Mouse (Mus musculus) forebrain, embryonic 14.5 days (tissue): ENCODE measurements around the gene Wdr54. TPM values are rescaled to one million over a fixed set of nuclear protein-coding genes. Genes with fewer than 3 reads are reported as not detected.

Experiments used
- ATAC-seq: fragments of 200-750 bp; cut with Nextera tagmentation; 2 replicates; pipeline ENCODE4 v1.8.0; 2017; ENCODE audit warnings: mild to moderate bottlenecking, moderate library complexity
- DNase-seq: peaks from one replicate; pipeline ENCODE4 v3.0.0-alpha.2; 2015; ENCODE audit warnings: low spot score
- H3K27ac ChIP-seq: fragments of 300-500 bp; sonication (generic); 2 replicates; pipeline ENCODE4 v1.5.1; 2014; ENCODE audit warnings: low read depth, mild to moderate bottlenecking, control low read depth, low read length, moderate library complexity
- H3K27me3 ChIP-seq: fragments of 300-500 bp; sonication (generic); replicated peaks from 2 replicates; pipeline ENCODE4 v1.6.1; 2014; ENCODE audit warnings: low read length, control low read depth, mixed read lengths; ENCODE audit not compliant: control insufficient read depth, insufficient read depth
- H3K36me3 ChIP-seq: fragments of 300-500 bp; sonication (generic); 2 replicates; pipeline ENCODE4 v1.6.1; 2014; ENCODE audit warnings: low read length, control low read depth; ENCODE audit not compliant: control insufficient read depth, insufficient read depth
- H3K4me1 ChIP-seq: fragments of 300-500 bp; sonication (generic); 2 replicates; pipeline ENCODE4 v1.6.1; 2014; ENCODE audit warnings: antibody characterized with exemption, low read length, control low read depth; ENCODE audit not compliant: control insufficient read depth, insufficient read depth
- H3K4me2 ChIP-seq: fragments of 300-500 bp; sonication (generic); 2 replicates; pipeline ENCODE4 v1.6.1; 2014; ENCODE audit warnings: mild to moderate bottlenecking, control low read depth, low read length
- H3K4me3 ChIP-seq: fragments of 300-500 bp; sonication (generic); 2 replicates; pipeline ENCODE4 v1.5.1; 2014; ENCODE audit warnings: low read depth, low read length, control low read depth
- H3K9ac ChIP-seq: fragments of 300-500 bp; sonication (generic); 2 replicates; pipeline ENCODE4 v1.6.1; 2014; ENCODE audit warnings: mild to moderate bottlenecking, low read length, control low read depth, moderate library complexity
- H3K9me3 ChIP-seq: fragments of 300-500 bp; sonication (generic); replicated peaks from 2 replicates; pipeline ENCODE4 v1.6.1; 2016; ENCODE audit warnings: low read length, control low read depth, mixed read lengths; ENCODE audit not compliant: control insufficient read depth
- whole genome bisulfite sequencing: fragments of 180-500 bp; shearing (Covaris S2); extraction: QIAGEN DNeasy Blood & Tissue Kit; methylation state at CpG from one replicate; pipeline ENCODE4 v1.1.7; 2014; 5-methylcytosine and 5-hydroxymethylcytosine counted together
- polyA plus RNA-seq: library from polyadenylated mRNA; unstranded; fragments of >200 nt; fragmentation: Nextera tagmentation; extraction: Ambion mirVana; gene quantifications from 2 replicates; pipeline ENCODE4 v1.2.1, GENCODE M21; 2014

Wdr54 gene
- polyA plus RNA-seq, 1 experiment from 2014 or later, result 23.9 TPM

DNA sequence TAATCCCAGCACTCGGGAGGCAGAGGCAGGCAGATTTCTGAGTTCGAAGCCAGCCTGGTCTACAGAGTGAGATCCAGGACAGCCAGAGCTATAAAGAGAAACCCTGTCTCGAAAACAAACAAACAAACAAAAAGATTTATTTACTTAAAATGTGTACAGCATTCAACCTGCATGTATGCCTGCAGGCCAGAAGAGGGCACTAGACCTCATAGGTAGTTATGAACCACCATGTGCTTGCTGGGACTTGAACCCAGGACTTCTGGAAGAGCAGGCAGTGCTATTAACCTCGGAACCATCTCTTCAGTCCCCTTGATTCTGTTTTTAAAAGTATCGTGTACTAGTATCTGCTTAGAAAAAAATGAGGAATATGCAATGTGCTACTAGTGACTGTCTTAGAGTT, 28.8 kb downstream of the Wdr54 start:
- Histone ChIP-seq H3K4me2 (no peak overlapping the region), H3K27ac (no peak overlapping the region), H3K9me3 (no peaks in the 10 kb centered on the region), H3K4me1 (peaks cover 15% of the 10 kb centered on the region), H3K36me3 (peaks cover 6% of the 10 kb centered on the region; the same call in 1 of the 2 replicates), H3K27me3 (no peaks in the 10 kb centered on the region), H3K4me3 (no peak overlapping the region), H3K9ac (no peak overlapping the region)
- ATAC-seq (no peak), DNase-seq (no peak)
- 95% methylated on average over 5 of the region's 5 CpGs for WGBS

DNA sequence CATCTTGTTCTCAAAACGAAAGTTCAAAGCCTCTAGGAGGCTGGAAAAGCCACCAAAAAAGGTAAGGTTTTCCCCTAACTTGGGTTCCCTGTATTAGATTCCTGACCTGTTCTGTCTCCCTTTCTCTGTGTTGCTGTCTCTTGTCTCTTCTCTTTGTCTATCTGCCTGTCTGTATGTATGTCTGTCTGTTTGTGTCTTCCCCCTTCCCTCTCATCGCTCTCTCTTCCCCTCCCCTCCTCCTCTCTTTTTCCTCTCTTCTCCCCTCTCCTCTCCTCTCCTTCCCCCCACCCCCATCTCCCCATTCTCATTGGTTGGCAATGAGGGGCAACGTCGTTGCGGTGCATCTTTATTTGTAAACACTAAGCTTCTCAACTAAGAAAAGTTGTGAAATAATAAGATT, 30.9 kb downstream of the Wdr54 start, which contains the start of gene Ino80b:
Gene Ino80b, minus strand, starts transcription at position 101 of the 400 bp plus-strand sequence.
- H3K27ac ChIP-seq, result peak within 1 kb of the TSS; percentile 44; the same call in 1 of the 2 replicates
- 17% methylated on average over 5 of the region's 5 CpGs for WGBS
- H3K9ac ChIP-seq, result peak within 1 kb of the TSS; percentile 72
- no peaks in the 10 kb centered on the region for H3K27me3 ChIP-seq
- DNase-seq (no peak), ATAC-seq (no peak)
- peaks cover 15% of the 10 kb centered on the region for H3K4me1 ChIP-seq
- no peaks in the 10 kb centered on the region for H3K9me3 ChIP-seq
- peak within 1 kb of the TSS; percentile 87 for H3K4me2 ChIP-seq
- H3K4me3 ChIP-seq, result peak within 1 kb of the TSS; percentile 69
- H3K36me3 ChIP-seq, result peaks cover 6% of the 10 kb centered on the region; the same call in 1 of the 2 replicates

DNA sequence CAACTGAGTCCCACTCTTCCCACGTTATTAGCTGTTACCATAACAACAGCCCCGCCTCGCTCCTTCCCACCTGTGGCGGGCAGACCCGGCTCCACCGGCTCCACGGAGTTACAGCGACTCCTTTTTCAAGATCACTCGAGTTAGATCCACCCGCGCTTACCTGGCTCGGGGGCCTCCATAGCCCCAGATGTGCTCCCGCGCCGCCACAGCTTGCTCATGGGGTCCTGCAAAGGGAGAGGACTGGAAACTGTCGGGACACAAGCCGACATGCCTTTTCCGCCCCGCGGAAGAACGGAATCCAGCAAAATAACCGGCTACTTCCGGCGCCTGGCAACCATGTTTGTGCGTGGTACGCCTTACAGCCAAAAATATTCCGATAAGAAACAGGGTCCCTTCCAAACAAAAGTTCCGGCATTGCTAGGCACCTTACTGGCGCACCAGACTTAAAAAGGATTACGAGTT, 31.3 kb downstream of the Wdr54 start:
- H3K4me1 ChIP-seq, result peaks cover 20% of the 10 kb centered on the region
- peak overlapping the region; percentile 44; the same call in 1 of the 2 replicates for H3K27ac ChIP-seq
- ATAC-seq, result peak; percentile 27

GRCm38 (mm10) chr6:83122961-83123360, 33.2 kb downstream of the Wdr54 start:
- Histone ChIP-seq H3K9me3 (no peaks in the 10 kb centered on the region), H3K27ac (no peak overlapping the region), H3K27me3 (no peaks in the 10 kb centered on the region), H3K36me3 (peaks cover 22% of the 10 kb centered on the region), H3K9ac (peak overlapping the region; percentile 30; the same call in 1 of the 2 replicates), H3K4me3 (0 out of 2 replicates have a peak overlapping the region, but pooled peaks have one; percentile 65), H3K4me1 (peaks cover 22% of the 10 kb centered on the region), H3K4me2 (peak overlapping the region; percentile 94; the same call in 1 of the 2 replicates)
- ATAC-seq (no peak), DNase-seq (no peak)
- 87% methylated on average over 5 of the region's 5 CpGs for WGBS

More for the DNA sequence above, 31.3 kb downstream of the Wdr54 start:
- H3K27me3 ChIP-seq, result no peaks in the 10 kb centered on the region
- H3K36me3 ChIP-seq, result peaks cover 6% of the 10 kb centered on the region; the same call in 1 of the 2 replicates
- peak; percentile 97 for DNase-seq
- no peaks in the 10 kb centered on the region for H3K9me3 ChIP-seq
- peak overlapping the region; percentile 87 for H3K4me2 ChIP-seq
- WGBS, result under 1% methylated on average over 30 of the region's 30 CpGs
- peak overlapping the region; percentile 72 for H3K9ac ChIP-seq
- peak overlapping the region; percentile 69 for H3K4me3 ChIP-seq

DNA sequence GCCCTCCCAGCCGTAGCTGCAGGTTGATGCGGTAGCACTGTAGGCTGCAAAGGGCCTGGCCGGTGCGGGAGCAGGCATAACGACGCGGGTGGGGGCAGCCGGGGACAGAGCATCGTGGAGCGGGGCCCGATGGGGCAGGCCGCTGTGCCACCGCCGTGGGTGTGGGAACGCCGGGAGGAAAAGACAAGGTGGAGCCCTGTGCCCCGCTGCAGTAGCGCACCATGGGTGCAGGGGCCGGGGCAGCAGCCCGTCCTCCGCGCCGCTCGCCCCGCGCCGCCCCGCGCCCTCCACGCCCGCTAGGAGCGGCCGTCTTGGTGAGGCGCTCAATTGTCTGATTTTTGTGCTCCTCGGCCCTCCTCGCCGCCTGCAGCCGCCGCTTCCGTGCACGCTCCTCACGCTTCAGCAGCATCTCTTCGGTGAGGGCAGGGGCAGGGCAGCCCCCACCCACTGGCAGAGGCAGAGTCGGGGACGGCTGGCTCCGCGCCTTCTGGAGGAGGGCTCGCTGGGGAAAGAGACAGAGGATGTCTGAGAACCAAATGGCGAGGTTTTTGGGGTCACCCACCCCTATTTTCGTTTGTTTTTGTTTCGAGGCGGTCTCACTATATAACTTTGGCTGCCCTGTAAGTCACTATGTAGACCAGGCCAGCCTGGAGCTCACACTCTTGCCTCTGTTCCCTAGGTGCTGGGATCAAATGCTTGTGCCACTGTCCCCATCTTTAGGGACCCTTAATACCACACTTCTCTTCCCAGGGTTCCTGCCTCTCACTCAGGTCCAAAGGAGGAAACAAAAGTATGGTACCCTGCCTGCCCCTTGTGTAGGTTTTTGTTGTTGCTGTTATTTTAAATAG, 34.1 kb downstream of the Wdr54 start:
- ATAC-seq, result no peak; the same call in 1 of the 2 replicates
- Histone ChIP-seq H3K9ac (peak overlapping the region; percentile 95), H3K36me3 (peaks cover 30% of the 10 kb centered on the region), H3K9me3 (no peaks in the 10 kb centered on the region), H3K27me3 (no peaks in the 10 kb centered on the region), H3K27ac (peak overlapping the region; percentile 98), H3K4me3 (peak overlapping the region; percentile 65), H3K4me2 (peak overlapping the region; percentile 94), H3K4me1 (peaks cover 22% of the 10 kb centered on the region)
- 3% methylated on average over 31 of the region's 52 CpGs for WGBS
- DNase-seq, result peak; percentile 49

GRCm38 (mm10) chr6:83120930-83121862, 35.0 kb downstream of the Wdr54 start, which contains the start of gene Wbp1:
TSS of gene Wbp1 (minus strand) at chr6:83121559.
- ATAC-seq (peak; percentile 95), DNase-seq (peak; percentile 99)
- Histone ChIP-seq H3K9ac (peak within 1 kb of the TSS; percentile 95), H3K4me1 (peaks cover 26% of the 10 kb centered on the region), H3K27me3 (no peaks in the 10 kb centered on the region), H3K36me3 (peaks cover 34% of the 10 kb centered on the region), H3K9me3 (no peaks in the 10 kb centered on the region), H3K4me2 (peak within 1 kb of the TSS; percentile 94), H3K4me3 (peak within 1 kb of the TSS; percentile 65), H3K27ac (peak within 1 kb of the TSS; percentile 98)
- under 1% methylated on average over 38 of the region's 38 CpGs for WGBS

DNA sequence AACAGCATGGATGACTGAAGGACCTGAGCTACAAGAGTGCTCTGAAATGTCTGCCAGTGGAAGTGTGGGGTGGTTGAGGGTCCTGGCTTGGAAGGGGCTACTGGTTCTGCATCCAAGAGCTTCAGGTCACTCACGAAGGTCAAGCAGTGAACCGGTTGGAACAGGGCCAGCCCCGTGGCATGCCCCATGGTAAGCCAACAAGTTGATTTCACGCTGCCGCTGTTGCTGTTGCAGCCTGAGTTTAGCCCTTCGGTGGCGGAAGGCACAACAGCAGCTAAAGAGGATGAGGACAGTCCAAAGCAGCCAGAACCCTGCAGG, 36.5 kb downstream of the Wdr54 start:
- no peak for DNase-seq
- no peak for ATAC-seq
- peaks cover 34% of the 10 kb centered on the region for H3K36me3 ChIP-seq
- 81% methylated on average over 7 of the region's 7 CpGs for WGBS
- H3K4me2 ChIP-seq, result peak overlapping the region; percentile 94
- no peaks in the 10 kb centered on the region for H3K27me3 ChIP-seq
- H3K27ac ChIP-seq, result no peak overlapping the region
- H3K9ac ChIP-seq, result peak overlapping the region; percentile 92; the same call in 1 of the 2 replicates
- H3K4me3 ChIP-seq, result peak overlapping the region; percentile 65; the same call in 1 of the 2 replicates
- no peaks in the 10 kb centered on the region for H3K9me3 ChIP-seq
- H3K4me1 ChIP-seq, result peaks cover 30% of the 10 kb centered on the region
